Mouse (Mus musculus): ENCODE data around the gene Slc5a11.

Slc5a11 gene

DNA sequence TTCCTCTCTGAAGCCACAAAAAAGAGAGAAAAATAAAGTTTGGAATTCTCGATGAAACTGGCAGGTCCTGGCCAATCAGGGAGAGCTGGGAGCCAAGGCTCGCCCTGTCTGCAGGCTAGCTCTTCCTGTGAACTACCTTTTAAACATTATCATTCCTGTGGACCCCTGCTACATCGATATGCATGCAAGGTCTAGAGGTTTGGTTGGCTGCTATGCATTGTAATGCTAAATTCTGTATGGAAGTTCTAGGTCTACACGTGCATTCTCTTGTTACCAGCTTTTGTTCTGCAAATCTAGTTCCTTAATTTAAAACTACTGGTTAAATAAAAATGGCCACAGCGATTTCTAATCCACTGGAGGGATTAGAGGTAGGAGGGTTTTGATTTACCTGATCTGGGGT lies 3.1 kb upstream of the Slc5a11 start:
- no peak for DNase-seq (ENCODE audit: low spot score in 2 of 2)

DNA sequence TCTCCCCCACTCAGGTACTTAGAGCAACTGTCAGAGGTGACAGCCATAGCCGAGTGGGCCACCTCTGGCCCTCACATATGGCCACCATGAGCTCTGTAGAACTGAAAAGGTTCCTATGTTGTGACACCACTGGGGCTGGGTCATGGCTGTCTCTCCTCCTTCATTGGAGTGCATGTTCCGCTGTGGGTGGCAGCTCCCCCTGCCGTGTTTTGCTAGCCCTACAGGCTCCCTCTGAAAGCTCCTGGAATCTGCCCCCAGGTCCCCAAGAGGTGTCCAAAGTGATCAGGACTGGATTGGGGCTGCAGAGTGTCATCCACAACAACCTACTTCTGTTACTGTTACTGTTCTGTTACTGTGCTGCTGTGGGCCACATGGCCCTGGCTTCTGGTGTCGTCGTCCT lies 2.3 kb upstream of the Slc5a11 start:
- DNase-seq (ENCODE audit: low spot score in 2 of 2) = no peak

DNA sequence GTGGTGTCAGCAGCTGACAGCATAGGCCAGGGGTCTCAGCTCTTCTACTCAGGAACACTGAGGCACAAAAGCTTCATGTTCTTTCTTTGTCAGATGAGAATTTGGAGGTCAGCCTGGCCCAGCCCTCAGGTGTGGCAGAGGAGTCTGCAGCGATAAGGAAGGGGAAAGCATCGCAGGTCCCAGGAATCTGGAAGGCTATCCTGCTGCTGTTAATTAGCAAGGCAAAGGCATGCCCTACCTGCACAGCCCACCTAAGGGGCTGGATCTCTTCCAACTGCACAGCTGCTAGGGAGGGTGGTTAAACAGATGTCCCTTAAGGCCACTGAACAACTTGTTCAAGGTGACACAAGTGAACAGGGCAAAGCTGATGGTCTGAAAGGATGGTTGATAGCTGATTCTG lies 558 bp downstream of the Slc5a11 start:
- DNase-seq (ENCODE audit: low spot score in 2 of 2) = no peak

DNA sequence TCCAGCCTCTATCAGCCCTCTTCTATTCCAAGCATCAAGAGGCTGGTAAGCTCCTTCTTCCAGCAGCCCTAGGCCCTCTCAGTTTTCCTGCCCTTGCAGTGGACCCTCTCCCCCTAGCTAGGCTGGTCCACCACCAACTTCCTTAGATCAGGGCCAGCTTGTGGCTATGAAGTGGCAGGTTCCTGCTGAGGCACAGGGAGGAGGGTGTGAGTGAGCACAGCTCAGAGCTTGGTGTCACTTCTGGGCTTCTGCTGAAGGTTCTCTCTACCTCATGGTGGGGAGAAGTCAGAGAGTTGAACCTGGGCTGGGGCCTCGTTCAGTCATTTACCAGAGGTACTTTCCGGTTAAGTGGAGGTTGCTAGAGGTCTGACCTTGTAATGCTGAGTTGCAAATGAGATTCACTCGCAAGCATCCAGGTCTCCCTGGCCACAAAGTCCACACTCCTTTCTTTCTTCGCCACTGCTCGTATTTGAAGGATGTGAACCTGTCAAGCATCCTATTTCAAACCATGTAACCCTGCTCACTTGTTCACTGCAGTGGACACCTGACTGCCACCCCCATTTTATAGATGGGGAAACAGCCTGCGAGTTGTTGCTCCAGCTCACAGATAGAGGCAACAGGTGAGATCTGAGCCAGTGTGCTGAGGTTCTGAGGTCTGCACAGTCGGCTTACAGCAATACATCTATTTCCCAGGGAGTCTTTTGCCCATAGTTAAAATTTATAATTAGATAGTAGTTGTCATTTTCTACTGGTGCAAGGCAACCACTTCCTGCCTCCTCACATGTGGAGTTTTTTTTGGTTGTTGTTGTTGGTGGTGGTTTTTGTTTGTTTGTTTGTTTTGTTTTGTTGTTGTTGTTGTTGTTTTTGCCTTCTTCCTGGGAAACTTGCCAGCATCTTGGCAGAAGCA lies 3.1 kb downstream of the Slc5a11 start:
- no peak for DNase-seq (ENCODE audit: low spot score in 2 of 2)

DNA sequence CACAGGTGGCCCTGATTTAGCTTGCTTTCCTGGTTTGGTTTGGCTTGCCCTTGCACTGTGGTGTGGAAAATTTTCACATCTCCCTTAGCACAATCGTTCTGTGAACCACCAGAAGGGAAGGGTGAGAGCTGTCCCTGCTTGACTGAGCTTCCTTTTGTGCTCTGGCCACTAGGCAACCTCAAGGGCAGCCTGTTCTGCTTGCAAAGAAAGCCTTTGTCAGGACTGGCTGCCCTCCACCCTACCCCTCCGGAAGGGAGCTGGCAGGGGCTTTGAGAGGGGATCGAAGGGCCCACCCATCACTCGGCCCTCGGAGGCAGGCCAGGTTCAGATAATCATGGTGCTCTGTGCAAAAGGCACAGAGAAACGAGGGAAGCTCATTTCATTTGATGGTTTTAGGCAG lies 4.0 kb downstream of the Slc5a11 start:
- DNase-seq (ENCODE audit: low spot score in 2 of 2) = no peak

DNA sequence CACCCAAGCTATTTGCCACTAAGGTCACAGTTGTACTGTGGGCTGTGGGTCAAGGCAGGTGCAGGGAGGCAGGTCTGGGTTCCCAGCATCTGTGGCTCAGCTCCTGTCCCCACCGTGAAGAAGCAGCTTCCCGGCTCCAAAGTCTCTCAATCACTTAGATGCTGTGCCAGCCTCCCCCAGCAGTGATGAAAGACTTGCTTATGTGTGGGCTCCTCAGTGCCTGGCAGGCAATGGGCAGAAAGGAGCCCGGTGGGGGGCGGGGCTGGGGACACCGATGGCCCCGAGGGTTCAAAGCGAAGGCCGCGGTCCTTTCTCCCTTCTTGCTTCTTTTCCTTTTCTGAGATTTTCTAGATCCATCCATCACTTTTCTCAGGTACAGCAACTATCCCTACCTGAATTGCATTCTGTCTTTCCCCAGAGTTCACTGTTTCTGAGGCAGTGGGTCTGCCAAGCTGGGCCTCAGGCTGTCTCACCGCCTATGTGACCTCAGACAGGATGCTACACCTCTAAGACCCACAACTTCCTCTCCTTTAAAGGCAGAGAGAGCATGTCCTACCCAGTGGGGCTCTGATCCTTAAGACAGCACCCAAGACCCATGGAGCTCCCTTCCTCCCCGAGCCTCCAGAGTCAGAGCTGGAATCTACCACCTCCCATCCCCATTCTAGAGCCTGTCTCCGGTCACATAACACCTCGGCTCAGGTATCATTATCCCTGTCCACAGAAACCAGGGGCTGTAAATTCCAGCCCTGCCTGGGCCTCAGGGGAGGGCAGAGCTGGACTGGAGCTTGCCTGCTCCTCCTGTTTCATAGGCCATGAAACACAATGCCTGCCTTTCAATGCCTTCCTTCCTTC lies 5.4 kb downstream of the Slc5a11 start:
- no peak for DNase-seq (ENCODE audit: low spot score in 2 of 2)

DNA sequence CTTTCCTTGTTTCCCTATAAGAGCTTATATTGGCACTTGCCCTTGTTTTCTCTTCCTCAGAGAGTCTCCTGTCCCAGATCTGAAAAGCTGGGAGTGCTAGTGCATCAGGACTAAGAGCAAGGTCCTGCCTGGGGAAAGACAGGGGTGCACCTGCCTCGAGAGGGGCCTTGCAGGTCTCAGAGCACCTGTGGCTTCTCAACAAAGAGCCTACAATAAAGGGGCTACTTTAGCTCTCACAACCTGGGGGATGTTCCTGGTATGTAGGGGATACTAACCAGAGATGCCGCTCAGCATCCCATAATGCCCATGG lies 6.0 kb downstream of the Slc5a11 start:
- DNase-seq (ENCODE audit: low spot score in 2 of 2) = no peak

DNA sequence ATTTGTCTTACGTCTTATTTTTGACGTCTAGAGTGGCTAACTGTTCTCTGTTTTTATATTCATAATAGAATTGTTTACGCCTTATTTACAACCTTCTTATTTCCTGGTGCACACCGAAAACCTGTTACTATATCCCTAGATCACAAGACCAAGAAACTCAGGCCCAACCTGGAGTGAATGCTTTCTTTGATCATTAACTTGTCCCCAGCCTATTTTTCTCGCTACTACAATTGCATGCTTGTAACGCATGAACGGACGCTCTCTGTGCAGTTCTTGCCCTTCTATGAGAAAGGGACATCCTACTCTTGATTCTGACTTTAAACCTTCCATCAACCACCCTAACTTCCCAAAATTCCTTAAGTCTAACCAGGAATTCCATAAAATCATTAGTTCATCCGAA lies 9.5 kb downstream of the Slc5a11 start:
- DNase-seq (ENCODE audit: low spot score in 2 of 2) = no peak

DNA sequence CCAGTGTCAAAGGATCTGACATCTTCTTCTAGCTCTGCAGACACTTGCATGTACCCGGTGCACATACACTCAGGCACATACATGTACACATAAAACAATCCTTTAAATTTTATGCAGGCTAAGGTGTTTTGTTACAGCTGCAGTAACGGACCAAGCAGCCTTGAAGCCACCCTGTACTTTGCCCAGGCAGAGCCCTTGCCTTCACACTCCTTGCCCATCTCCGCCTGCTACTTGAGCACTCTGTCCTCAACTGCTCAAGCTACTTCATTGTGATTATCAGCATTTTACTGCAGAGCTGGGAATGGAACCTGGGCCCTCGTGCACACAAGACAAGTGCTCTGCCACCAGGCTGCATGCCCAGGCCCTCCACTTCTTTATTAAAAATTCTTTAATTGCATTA lies 10.6 kb downstream of the Slc5a11 start:
- no peak for DNase-seq (ENCODE audit: low spot score in 2 of 2)

DNA sequence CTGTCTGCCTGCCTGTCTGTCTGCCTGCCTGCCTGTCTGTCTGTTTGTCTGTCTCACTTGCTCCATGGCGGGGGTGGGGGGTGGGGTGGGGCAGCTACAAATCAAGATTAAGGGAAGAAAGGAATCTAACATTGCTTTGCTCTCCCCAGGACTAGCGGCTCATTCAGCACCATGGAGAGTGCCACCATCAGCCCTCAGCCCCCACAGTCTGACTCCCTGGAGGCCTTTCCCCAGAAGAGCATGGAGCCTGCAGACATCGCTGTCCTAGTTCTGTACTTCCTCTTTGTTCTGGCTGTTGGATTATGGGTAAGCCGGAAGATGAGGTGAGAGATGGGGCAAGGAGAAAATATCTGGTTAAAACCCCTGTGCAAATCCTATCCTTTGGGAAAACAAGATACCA lies 20.9 kb downstream of the Slc5a11 start:
- DNase-seq (ENCODE audit: low spot score in 2 of 2) = no peak

DNA sequence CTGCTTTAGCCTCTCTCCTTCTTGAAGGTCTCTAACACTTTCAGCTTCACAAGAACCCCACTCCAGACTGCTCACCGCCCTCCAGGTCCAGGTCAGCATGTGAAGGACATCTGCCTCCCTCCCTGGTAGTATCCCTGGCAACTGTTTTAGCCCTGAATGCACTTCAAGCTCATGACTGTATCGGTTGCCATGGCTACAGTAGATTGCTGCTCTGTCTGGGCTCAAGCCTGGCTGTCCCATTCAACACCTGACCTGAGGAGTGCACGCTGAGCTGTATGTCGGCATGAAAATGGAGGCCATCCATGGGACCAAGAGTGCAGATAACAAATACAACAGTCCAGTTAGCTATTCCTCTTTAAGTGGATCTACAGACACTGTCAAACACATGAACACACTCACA lies 24.0 kb downstream of the Slc5a11 start:
- DNase-seq (ENCODE audit: low spot score in 2 of 2) = no peak

DNA sequence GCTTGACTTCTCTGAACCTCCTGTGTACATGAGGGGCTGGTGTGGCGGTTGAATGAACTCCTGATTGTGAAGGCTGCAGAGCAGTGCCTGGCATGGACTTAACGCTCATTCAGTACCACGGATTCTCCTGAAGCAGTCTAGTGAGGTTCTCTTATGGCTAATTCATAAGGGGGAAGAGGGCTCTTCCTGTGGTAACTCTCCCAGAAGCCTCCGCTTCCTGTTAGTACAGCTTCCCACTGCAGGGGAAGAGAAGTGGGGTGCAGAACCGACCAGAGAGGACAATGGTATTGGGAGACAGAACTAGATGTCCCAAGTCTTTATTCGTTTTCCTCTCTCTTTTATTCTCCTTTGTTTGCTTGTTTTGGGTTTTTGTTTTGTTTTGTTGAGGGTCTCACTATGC lies 25.5 kb downstream of the Slc5a11 start:
- no peak for DNase-seq (ENCODE audit: low spot score in 2 of 2)

DNA sequence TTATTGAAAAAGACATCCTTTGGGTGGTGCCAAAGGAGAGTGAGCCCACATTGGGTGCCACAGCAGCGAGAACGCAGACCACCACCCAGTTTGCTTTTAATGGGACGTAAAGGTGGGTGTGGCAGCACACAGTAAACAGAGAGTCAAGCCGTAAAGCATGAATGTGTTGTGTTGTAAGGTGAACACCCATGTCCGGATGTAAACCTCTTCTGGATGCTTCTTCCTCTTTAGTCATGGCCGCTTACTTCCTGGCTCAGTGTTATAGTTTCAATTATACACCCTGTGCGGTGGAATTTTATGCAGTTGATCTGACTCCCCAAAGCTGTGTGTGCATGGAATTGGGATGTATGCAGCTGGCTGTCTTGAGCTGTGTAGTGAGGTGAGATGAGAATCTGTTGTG lies 27.7 kb downstream of the Slc5a11 start:
- DNase-seq (ENCODE audit: low spot score in 2 of 2) = no peak

DNA sequence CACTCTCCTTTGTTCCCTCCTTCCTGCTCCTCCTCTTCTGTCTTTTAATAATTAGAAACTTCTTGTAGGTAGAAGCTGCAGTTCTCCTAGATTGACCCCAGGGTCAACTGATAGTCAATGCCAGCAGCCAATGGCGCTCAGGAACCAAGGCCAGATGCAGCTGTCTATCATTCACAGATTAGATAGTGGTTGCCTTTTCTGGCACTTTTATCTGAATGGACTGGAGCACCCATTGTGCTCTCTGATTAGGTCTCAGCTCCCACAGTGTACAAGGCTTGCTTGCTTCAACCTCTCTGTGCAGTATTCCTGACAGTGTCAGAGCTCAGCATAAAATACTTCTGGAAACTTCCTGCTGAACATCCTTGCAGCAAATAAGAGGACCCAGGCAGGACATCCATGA lies 30.3 kb downstream of the Slc5a11 start:
- no peak for DNase-seq (ENCODE audit: low spot score in 2 of 2)

DNA sequence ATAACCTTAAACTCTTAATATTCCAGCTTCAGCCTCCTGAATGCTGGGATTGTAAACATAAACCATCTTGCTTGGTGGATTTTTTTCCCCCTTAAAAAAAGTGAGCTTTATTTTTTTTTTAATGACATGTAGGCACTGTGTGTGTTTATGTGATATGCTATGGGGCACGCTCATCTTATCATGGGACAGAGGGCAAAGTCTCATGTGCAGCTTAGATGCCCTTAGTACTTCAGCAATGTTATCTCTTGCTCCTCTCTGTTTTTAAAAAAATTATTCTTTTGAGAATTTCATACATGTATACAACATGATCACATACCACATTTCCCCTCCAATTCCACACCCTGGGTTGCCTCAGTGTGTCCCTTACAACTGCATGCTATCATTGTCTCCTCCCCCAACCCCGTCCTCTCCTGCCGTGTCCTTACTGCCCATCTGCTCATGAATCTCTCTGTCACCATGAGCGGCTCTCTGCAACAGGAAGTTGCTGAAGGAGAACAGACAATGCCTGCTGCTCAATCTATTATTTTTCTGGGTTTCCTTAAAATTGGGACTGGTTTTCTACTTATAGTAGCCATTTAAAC lies 32.0 kb downstream of the Slc5a11 start:
- no peak for DNase-seq (ENCODE audit: low spot score in 2 of 2)

DNA sequence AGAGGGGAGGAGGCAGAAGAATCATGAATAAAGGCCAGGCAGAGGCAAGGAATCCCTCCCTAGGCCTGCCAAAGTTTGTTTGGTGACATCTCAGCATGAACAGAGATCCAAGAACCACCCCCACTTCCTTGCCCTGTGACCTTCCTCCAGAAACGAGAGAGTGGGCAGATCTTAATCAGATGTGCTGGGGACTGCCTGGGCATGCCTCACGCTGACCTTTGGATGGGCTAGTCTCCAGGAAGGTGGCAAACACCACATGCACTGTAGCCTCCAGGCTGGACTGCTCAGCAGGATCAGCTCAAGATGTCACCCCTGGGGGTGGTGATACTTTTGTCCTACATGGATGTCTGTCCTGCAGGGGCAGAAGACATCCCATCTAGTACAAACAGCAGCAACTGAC lies 33.6 kb downstream of the Slc5a11 start:
- no peak for DNase-seq (ENCODE audit: low spot score in 2 of 2)

DNA sequence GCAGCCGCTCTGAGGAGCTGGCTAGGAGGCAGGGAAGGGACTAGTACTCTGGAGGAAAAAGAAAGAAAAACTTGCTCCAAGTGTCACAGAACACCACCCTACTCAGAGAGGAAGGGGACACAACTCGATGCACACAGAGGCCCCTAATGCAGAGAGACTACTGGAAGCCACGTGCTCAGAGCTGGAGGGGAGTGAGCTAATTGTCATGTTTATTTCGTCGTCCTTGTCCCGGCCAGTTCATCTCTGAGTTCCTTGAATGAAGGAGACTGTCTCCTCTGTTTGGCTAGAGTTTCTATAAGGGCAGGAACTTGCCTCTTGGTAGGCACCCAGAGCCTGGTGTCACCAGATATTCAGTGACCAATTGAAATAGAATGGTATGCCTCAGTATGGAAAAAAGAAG lies 36.8 kb downstream of the Slc5a11 start:
- no peak for DNase-seq (ENCODE audit: low spot score in 2 of 2)

DNA sequence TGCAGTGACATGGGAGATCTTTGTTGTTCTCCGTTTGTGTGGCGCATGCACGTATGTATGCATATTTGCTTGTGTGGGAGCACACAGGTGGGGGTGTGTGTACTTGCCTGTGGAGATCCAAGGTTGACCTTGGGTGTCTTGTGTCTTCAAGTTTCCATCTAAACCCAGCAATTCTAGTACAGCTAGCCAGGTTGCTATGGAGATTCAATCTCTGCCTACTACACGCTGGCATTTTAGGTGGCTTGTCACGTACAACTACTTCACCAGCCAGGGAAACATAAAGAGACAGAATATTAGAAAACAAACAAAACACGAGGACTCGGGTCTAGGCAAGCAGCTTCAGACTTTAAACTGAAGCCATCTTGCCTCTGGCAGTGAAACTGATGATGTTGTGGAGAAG lies 38.8 kb downstream of the Slc5a11 start:
- DNase-seq (ENCODE audit: low spot score in 2 of 2) = no peak

DNA sequence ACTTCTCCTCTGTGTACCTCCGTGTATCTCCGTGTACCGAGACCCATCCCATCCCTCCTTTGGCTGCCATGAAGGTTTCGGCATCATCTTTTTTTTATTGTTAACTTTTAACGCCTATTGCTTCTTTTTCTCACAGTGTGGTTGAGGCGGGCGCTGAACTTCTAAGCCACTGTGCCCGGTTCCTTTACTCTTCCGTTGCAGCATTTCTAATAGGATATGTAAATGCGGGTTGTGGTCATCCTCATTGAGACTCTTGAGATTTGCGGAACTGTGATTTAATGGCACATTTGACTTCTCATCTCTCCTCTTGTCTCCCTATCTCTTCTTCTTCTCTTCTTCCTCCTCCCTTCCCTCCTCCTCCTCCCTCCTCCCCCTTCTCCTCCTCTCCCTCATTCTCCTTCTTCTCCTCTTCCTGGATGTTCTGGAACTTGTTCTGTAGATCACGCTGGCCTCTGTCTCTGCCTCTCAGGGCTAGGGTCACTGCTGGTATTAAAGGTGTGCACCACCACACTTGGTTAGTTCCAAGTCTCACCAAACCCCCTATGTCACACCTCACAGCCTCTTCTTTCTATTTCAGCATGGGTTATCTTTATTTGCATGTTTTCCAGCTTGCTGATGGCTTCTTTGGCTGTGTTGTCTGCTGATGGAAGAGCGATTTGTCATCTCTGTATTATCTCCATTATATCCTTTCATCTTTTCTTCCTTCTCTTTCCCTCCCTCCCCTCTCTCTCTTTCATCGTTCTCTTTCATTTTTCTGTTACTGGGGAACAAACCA lies 39.8 kb downstream of the Slc5a11 start:
- DNase-seq (ENCODE audit: low spot score in 2 of 2) = no peak

DNA sequence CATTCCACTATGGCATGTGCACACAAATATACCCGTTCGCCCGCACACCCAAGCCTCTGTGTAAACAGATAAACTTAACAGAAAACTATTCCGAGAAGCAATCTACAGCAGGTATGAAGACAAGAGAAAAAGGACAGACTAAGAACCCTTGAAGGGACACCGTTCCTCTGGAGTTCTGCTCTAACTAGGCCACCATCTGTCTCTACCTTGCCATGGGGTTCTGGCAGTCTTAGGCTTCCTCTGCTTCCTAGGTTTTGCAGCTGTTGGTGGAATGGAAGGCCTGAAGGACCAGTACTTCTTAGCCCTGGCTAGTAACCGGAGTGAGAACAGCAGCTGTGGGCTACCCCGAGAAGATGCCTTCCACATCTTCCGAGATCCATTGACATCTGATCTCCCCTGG lies 43.5 kb downstream of the Slc5a11 start:
- DNase-seq (ENCODE audit: low spot score in 2 of 2) = no peak

DNA sequence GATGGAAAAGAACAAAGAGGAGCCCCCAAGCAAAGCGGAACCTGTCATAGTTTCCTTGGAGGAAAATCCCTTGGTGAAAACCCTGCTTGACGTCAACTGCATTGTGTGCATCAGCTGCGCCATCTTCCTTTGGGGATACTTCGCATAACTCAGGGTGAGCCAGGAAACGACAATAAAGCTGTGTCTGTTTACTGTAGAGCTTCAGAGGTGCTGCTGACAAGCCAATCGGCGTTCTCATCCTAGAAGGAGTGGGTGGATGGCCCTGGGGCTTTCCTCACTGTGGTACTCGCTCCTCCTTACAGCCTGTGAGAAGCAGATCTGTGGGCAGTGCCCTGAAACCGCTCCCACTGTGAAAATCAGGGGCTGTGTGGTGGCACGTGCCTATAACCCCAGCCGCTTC lies 58.5 kb downstream of the Slc5a11 start:
- DNase-seq (ENCODE audit: low spot score in 2 of 2) = no peak

DNA sequence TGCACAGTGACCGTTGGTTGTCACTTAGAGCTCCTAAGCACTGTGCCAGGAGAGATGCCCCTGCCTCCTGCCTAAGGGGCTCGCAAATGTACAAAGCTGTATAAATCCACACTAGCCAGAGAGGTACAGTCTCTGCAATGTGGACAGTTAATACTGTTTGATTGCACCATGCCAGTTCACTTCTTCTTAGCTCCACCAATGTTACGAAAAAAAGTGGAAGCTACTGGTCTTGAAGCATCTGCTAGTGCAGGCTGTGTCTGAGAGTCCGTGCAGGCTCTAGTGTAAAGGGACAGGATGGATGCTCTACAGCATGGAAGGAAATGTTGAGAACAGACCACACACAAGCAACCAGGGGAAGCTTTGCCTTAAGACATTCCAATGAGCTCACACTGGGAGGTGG lies 62.0 kb downstream of the Slc5a11 start:
- DNase-seq (ENCODE audit: low spot score in 2 of 2) = no peak

Measured in frontal cortex, postnatal 25 days (tissue).